Mouse (Mus musculus): ENCODE data around the gene Taf10.

DNA sequence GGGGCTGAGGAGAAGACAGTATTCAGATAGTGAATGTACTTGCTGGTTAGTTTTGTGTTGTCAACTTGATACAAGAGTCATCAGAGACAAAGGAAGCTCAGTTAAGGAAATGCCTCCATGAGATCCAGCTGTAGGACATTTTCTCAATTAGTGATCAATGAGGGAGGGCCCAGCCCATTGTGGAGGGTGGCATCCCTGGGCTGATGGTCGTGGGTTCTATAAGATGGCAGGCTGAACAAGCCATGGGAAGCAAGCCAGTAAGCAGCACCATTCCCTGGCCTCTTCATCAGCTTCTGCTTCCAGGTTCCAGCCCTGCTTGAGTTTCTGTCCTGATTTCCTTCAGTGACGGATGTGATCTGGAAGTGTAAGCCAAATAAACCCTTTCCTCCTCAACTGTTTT lies 3.6 kb upstream of the Taf10 start:
- no peak for TF ChIP-seq CTCF (conservative IDR thresholded peaks at IDR 0.05; ENCODE audit: low read length)
- TF ChIP-seq NANOG (IDR thresholded peaks at IDR 0.05; ENCODE audit: borderline replicate concordance, low read length), result no peak

Measured in E14TG2a.4 (cell line).